Mouse (Mus musculus) limb, embryonic 10.5 days (tissue): ENCODE data around the gene Ankmy1. TPM values are rescaled to one million over a fixed set of nuclear protein-coding genes. Genes with fewer than 3 reads are reported as not detected.

Source experiments
- DNase-seq: peaks from one replicate; pipeline ENCODE4 v3.0.0-alpha.2; 2017; ENCODE audit warnings: low spot score
- H3K27ac ChIP-seq: fragments of 300-500 bp; sonication (generic); 2 replicates; pipeline ENCODE4 v1.5.1; 2016; ENCODE audit warnings: mild to moderate bottlenecking
- H3K27me3 ChIP-seq: fragments of 300-500 bp; sonication (generic); 2 replicates; pipeline ENCODE4 v1.6.1; 2016; ENCODE audit warnings: low read depth, mild to moderate bottlenecking; ENCODE audit not compliant: poor library complexity, severe bottlenecking
- H3K36me3 ChIP-seq: fragments of 300-500 bp; sonication (generic); 2 replicates; pipeline ENCODE4 v1.6.1; 2016; ENCODE audit warnings: mild to moderate bottlenecking, moderate library complexity
- H3K4me1 ChIP-seq: fragments of 300-500 bp; sonication (generic); 2 replicates; pipeline ENCODE4 v1.6.1; 2016
- H3K4me3 ChIP-seq: fragments of 300-500 bp; sonication (generic); 2 replicates; pipeline ENCODE4 v1.5.1; 2016; ENCODE audit warnings: mild to moderate bottlenecking, moderate library complexity
- H3K9me3 ChIP-seq: fragments of 300-500 bp; sonication (generic); replicated peaks from 2 replicates; pipeline ENCODE4 v1.6.1; 2016; ENCODE audit warnings: mild to moderate bottlenecking
- WGBS: fragments of 180-500 bp; shearing (Covaris S2); methylation state at CpG from one replicate; pipeline ENCODE4 v1.1.7; 2016; 5-methylcytosine and 5-hydroxymethylcytosine counted together
- polyA plus RNA-seq: library from polyadenylated mRNA; unstranded; fragments of >200 nt; fragmentation: Nextera tagmentation; extraction: Ambion mirVana; gene quantifications from 2 replicates; pipeline ENCODE4 v1.2.1, GENCODE M21; 2016

The Ankmy1 gene
- polyA plus RNA-seq, 1 experiment from 2014 or later, result 0.36 TPM

- H3K4me3 ChIP-seq, result no peak overlapping the region
- H3K27me3 ChIP-seq, result peaks cover 12% of the 10 kb centered on the region; the same call in 1 of the 2 replicates
- H3K4me1 ChIP-seq, result peaks cover 3% of the 10 kb centered on the region; the same call in 1 of the 2 replicates
- WGBS, result 90% methylated on average over 12 of the region's 12 CpGs
- no peaks in the 10 kb centered on the region for H3K9me3 ChIP-seq
- no peaks in the 10 kb centered on the region for H3K36me3 ChIP-seq
- no peak for DNase-seq
- no peak overlapping the region for H3K27ac ChIP-seq
Measured at GRCm38 (mm10) chr1:92879266-92879665, 23.4 kb downstream of the Ankmy1 start.

GRCm38 (mm10) chr1:92878066-92878741, 24.5 kb downstream of the Ankmy1 start:
- no peak for DNase-seq
- no peak overlapping the region for H3K27ac ChIP-seq
- H3K4me1 ChIP-seq, result peaks cover 3% of the 10 kb centered on the region; the same call in 1 of the 2 replicates
- no peaks in the 10 kb centered on the region for H3K9me3 ChIP-seq
- H3K4me3 ChIP-seq, result no peak overlapping the region
- H3K36me3 ChIP-seq, result no peaks in the 10 kb centered on the region
- 88% methylated on average over 13 of the region's 13 CpGs for WGBS
- H3K27me3 ChIP-seq, result peaks cover 12% of the 10 kb centered on the region; the same call in 1 of the 2 replicates

- Histone ChIP-seq H3K9me3 (no peaks in the 10 kb centered on the region), H3K4me1 (peaks cover 3% of the 10 kb centered on the region; the same call in 1 of the 2 replicates), H3K36me3 (no peaks in the 10 kb centered on the region), H3K27ac (no peak overlapping the region), H3K4me3 (no peak overlapping the region), H3K27me3 (peaks cover 8% of the 10 kb centered on the region; the same call in 1 of the 2 replicates)
- no peak for DNase-seq
- 74% methylated on average over 12 of the region's 12 CpGs for WGBS
Measured at GRCm38 (mm10) chr1:92877431-92877978, 25.2 kb downstream of the Ankmy1 start.

DNA sequence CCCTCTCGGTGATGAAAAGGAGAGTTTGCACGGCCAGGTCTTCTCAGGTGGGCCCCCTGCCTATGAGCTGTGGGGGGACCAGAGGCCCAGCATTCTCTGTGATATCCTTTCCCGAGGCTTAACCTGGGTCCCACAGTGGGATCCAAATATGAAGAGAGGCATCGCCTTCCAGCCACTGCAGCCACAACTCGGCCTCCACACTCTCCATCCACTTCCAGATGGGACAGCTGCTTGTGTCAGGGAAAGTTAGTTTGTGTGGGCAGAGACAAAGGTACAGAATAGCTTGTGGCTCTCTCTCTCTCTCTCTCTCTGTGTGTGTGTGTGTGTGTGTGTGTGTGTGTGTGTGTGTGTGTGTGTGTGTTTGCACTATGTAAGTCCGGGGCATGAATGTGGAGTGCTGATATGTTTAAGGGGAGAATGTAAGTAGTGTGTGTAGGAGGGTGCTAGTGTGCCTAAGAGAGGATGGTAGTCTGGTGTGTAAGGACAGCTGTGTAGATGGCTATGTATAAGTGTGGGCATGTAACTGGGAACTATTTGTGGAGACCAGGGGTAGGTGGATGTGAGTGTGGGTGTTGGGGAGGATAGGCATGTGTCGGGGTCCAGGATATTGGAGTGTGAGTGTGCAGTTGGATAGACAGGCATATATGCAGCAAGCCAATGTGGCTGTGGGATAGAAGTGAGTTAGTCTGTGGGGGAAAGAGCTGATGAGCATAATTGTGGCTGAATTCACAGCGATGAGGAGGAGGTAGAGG, 27.2 kb downstream of the Ankmy1 start:
- Histone ChIP-seq H3K9me3 (no peaks in the 10 kb centered on the region), H3K27me3 (no peaks in the 10 kb centered on the region), H3K4me1 (peaks cover 3% of the 10 kb centered on the region; the same call in 1 of the 2 replicates), H3K4me3 (no peak overlapping the region), H3K36me3 (no peaks in the 10 kb centered on the region), H3K27ac (no peak overlapping the region)
- WGBS, result 82% methylated on average over 8 of the region's 8 CpGs
- DNase-seq, result no peak

GRCm38 (mm10) chr1:92874011-92874410, 28.7 kb downstream of the Ankmy1 start:
- H3K4me1 ChIP-seq, result peaks cover 3% of the 10 kb centered on the region; the same call in 1 of the 2 replicates
- no peak overlapping the region for H3K27ac ChIP-seq
- DNase-seq, result no peak
- H3K9me3 ChIP-seq, result no peaks in the 10 kb centered on the region
- no peak overlapping the region for H3K4me3 ChIP-seq
- H3K36me3 ChIP-seq, result no peaks in the 10 kb centered on the region
- WGBS, result 81% methylated on average over 3 of the region's 3 CpGs
- no peaks in the 10 kb centered on the region for H3K27me3 ChIP-seq

- no peak for DNase-seq
- Histone ChIP-seq H3K4me1 (no peaks in the 10 kb centered on the region; the same call in 1 of the 2 replicates), H3K9me3 (no peaks in the 10 kb centered on the region), H3K27ac (no peak overlapping the region), H3K27me3 (no peaks in the 10 kb centered on the region), H3K36me3 (no peaks in the 10 kb centered on the region), H3K4me3 (no peak overlapping the region)
- WGBS, result 89% methylated on average over 7 of the region's 7 CpGs
Measured at GRCm38 (mm10) chr1:92872666-92873065, 30.0 kb downstream of the Ankmy1 start.

DNA sequence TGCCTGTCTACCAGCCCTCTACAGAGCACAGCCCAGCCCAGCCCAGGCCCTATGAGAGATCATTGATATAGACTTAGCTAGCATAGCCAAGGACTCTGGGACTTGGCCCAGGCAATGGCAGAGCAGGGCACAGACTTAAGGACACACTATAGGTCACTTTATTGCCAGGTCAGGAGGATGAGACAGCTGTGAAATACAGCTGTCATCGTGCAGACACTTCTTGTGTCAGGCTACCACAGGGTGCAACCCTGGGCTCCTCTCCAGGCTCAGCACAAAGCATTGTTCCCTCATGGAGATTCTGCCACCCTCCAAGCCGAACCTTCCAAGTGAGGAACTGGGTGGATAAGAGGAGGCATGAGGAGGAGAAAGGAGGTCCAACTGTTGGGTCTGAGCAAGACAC, 32.7 kb downstream of the Ankmy1 start:
- H3K4me1 ChIP-seq, result peaks cover 7% of the 10 kb centered on the region
- no peak overlapping the region for H3K27ac ChIP-seq
- H3K4me3 ChIP-seq, result no peak overlapping the region
- no peaks in the 10 kb centered on the region for H3K36me3 ChIP-seq
- no peak for DNase-seq
- WGBS, result 81% methylated on average over 2 of the region's 2 CpGs
- no peaks in the 10 kb centered on the region for H3K9me3 ChIP-seq
- no peaks in the 10 kb centered on the region for H3K27me3 ChIP-seq

DNA sequence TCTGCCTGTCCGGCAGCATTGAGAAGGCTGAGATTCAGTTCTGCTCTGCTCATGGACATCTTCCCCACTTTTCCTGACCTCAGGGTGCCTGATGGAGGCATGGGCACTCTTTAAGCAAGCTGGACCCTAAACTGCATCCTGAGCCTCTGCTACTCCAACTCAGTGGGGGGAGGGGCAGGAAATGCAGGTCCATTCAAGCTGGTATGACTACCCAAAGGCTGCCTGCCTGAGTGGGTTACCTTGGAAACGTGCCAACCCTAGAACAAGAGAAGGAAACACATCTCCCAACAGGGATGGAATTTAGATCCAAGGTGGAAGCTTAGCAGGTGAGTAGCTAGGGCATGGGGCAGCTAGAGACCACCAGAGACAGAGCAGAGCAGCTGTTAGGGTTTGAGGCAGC, 36.5 kb downstream of the Ankmy1 start:
- no peak overlapping the region for H3K4me3 ChIP-seq
- H3K4me1 ChIP-seq, result peaks cover 7% of the 10 kb centered on the region
- no peaks in the 10 kb centered on the region for H3K9me3 ChIP-seq
- DNase-seq, result no peak
- H3K27ac ChIP-seq, result no peak overlapping the region
- H3K27me3 ChIP-seq, result no peaks in the 10 kb centered on the region
- 75% methylated on average over 2 of the region's 2 CpGs for WGBS
- H3K36me3 ChIP-seq, result no peaks in the 10 kb centered on the region

DNA sequence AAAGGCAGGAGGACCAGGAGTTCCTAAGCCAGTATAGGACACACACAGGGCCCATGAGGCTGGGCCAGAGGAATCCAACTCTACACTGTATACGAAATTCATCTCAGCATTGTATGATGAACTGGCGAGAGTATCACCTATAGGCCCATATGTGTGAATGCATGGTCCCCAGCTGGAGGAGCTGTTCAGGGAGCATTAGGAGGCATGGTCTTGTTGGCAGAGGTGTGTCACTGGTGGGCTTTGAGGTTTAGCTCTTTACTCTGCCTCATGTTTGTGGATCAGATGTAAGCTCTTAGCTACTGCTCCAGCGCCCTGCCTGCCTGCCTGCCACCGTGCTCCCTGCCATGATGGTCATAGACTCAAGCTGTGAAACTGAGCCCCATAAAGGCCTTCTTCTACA, 39.4 kb downstream of the Ankmy1 start:
- Histone ChIP-seq H3K4me1 (peaks cover 7% of the 10 kb centered on the region), H3K27ac (no peak overlapping the region), H3K9me3 (no peaks in the 10 kb centered on the region), H3K4me3 (no peak overlapping the region), H3K27me3 (no peaks in the 10 kb centered on the region), H3K36me3 (peaks cover 26% of the 10 kb centered on the region)
- DNase-seq, result no peak
- 85% methylated on average over 4 of the region's 4 CpGs for WGBS

DNA sequence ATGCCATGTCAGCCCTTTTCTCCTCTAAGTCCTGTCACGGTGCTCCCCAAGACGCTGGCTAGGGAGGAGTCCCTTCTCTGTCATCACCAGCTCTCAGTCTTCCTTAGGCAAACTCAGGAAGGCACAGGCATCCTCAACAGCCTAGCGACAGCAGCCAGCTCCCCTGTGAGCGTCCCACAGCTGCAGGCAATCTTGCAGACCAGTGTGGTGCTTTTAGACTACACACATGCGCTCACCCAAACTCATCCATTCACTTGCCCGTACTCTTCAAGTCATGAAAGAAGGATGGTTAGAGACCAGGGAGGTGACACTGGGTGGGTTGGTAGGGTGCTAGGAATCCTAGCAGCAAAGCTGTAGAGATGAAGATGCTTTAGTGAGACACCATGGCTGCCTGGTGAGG, 41.2 kb downstream of the Ankmy1 start:
- Histone ChIP-seq H3K27ac (no peak overlapping the region), H3K27me3 (no peaks in the 10 kb centered on the region), H3K4me3 (no peak overlapping the region), H3K9me3 (no peaks in the 10 kb centered on the region), H3K4me1 (peaks cover 7% of the 10 kb centered on the region), H3K36me3 (peaks cover 44% of the 10 kb centered on the region)
- 75% methylated on average over 6 of the region's 6 CpGs for WGBS
- DNase-seq, result no peak

GRCm38 (mm10) chr1:92852450-92852849, 50.3 kb downstream of the Ankmy1 start:
- WGBS, result 96% methylated on average over 2 of the region's 2 CpGs
- peaks cover 84% of the 10 kb centered on the region for H3K36me3 ChIP-seq

DNA sequence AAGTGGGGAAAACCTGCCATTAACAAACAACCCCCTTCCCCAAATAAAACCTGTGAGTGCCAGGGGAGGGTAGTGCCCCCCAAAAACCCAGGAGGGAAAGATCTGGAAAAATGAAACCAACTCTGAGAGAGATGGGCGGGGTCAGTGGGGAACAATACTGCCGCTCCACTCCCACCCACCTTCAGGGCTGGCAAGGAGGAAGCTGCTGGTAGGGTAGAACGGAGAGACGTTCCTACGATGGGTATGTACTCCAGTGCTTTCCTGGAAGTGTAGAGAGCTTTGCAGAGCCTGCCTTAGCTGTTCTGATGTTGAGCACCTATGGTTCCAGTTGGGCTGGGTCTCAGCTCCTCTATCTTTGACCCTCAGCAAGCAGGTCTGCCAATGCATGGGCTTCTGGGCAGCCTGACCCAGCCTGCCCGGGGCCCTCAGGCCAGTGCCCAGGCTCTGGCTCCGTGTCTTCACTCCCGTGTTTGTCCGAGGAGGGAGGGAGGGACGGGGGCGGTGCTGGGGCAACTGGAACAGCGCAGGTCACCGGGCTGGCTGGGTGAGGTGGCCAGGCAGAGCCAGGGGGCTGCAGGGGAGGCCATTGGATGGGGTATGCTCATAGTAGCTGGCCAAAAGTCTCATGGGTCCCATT, 52.6 kb downstream of the Ankmy1 start:
- H3K27ac ChIP-seq, result peak overlapping the region; percentile 61; the same call in 1 of the 2 replicates
- peaks cover 70% of the 10 kb centered on the region for H3K36me3 ChIP-seq
- H3K4me1 ChIP-seq, result peaks cover 47% of the 10 kb centered on the region
- 64% methylated on average over 13 of the region's 13 CpGs for WGBS
- H3K9me3 ChIP-seq, result no peaks in the 10 kb centered on the region
- peaks cover 7% of the 10 kb centered on the region; the same call in 1 of the 2 replicates for H3K27me3 ChIP-seq
- DNase-seq, result no peak
- no peak overlapping the region for H3K4me3 ChIP-seq

More at GRCm38 (mm10) chr1:92852450-92852849, 50.3 kb downstream of the Ankmy1 start:
- Histone ChIP-seq H3K9me3 (no peaks in the 10 kb centered on the region), H3K4me3 (no peak overlapping the region), H3K4me1 (peaks cover 31% of the 10 kb centered on the region), H3K27me3 (peaks cover 7% of the 10 kb centered on the region; the same call in 1 of the 2 replicates), H3K27ac (no peak overlapping the region)
- DNase-seq, result no peak
